Mouse (Mus musculus) E14TG2a.4 (cell line): ENCODE results near the gene Rab3c.

Experiments used
- CTCF ChIP-seq: conservative IDR thresholded peaks from 2 replicates; pipeline ENCODE4 v1.5.1; 2014; ENCODE audit warnings: low read length
- NANOG ChIP-seq: IDR thresholded peaks from 2 replicates; pipeline ENCODE4 v1.6.1; 2014; ENCODE audit warnings: borderline replicate concordance, low read length, mixed read lengths
- POU5F1 ChIP-seq: IDR thresholded peaks from 2 replicates; pipeline ENCODE4 v1.6.1; 2014; ENCODE audit warnings: low read length, borderline replicate concordance

DNA sequence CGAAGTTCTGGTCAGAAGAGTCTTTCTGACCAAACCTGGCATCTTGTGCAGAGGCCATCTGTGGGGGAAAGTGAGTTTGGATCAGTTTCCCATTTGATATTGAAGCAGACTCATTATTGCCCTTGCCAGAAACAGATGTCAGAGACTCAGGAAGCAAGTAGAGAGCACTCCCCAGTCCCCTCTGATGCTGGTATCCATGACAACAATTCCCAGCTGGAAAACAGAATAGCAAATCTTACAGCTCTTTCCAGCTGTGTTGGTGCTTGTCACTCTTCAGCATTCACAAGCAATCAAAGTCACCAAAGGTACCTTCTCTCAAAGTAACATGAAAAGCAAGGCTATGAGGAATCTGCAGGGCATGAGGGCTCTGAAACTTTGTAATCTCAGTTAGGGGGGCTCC, 20.1 kb downstream of the Rab3c start:
- TF ChIP-seq CTCF, result no peak
- no peak for TF ChIP-seq NANOG
- TF ChIP-seq POU5F1, result no peak
